Mouse (Mus musculus) stomach, embryonic 16.5 days (tissue): Measurements from ENCODE around the gene Golga5. TPM values are rescaled to one million over a fixed set of nuclear protein-coding genes. Genes with fewer than 3 reads are reported as not detected.

Experiments used
- ATAC-seq: fragments of 200-750 bp; cut with Nextera tagmentation; 2 replicates; pipeline ENCODE4 v1.8.0; 2017; ENCODE audit warnings: moderate number of reproducible peaks, moderate TSS enrichment; ENCODE audit not compliant: insufficient read depth, low FRiP score
- H3K27ac ChIP-seq: fragments of 300-500 bp; sonication (generic); 2 replicates; pipeline ENCODE4 v1.5.1; 2014; ENCODE audit warnings: low read length
- H3K27me3 ChIP-seq: fragments of 300-500 bp; sonication (generic); 2 replicates; pipeline ENCODE4 v1.6.1; 2014; ENCODE audit warnings: low read length, control low read depth, mixed read lengths; ENCODE audit not compliant: control insufficient read depth, insufficient read depth
- H3K36me3 ChIP-seq: fragments of 300-500 bp; sonication (generic); 2 replicates; pipeline ENCODE4 v1.6.1; 2014; ENCODE audit warnings: low read length; ENCODE audit not compliant: control insufficient read depth, insufficient read depth
- H3K4me1 ChIP-seq: fragments of 300-500 bp; sonication (generic); 2 replicates; pipeline ENCODE4 v1.6.1; 2014; ENCODE audit warnings: low read length, control low read depth, mixed read lengths; ENCODE audit not compliant: control insufficient read depth, insufficient read depth
- H3K4me2 ChIP-seq: fragments of 300-500 bp; sonication (generic); 2 replicates; pipeline ENCODE4 v1.6.1; 2014; ENCODE audit warnings: low read depth, low read length, mixed read lengths
- H3K4me3 ChIP-seq: fragments of 300-500 bp; sonication (generic); replicated peaks from 2 replicates; pipeline ENCODE4 v1.5.1; 2014; ENCODE audit warnings: mild to moderate bottlenecking, low read length
- H3K9ac ChIP-seq: fragments of 300-500 bp; sonication (generic); 2 replicates; pipeline ENCODE4 v1.6.1; 2014; ENCODE audit warnings: low read length
- H3K9me3 ChIP-seq: fragments of 300-500 bp; sonication (generic); replicated peaks from 2 replicates; pipeline ENCODE4 v1.6.1; 2016; ENCODE audit warnings: low read length, control low read depth; ENCODE audit not compliant: control insufficient read depth
- WGBS: fragments of 180-500 bp; shearing (Covaris S2); extraction: QIAGEN DNeasy Blood & Tissue Kit; methylation state at CpG from one replicate; pipeline ENCODE4 v1.1.7; 2014; 5-methylcytosine and 5-hydroxymethylcytosine counted together
- polyA plus RNA-seq: library from polyadenylated mRNA; unstranded; fragments of >200 nt; fragmentation: Nextera tagmentation; extraction: Ambion mirVana; gene quantifications from 2 replicates; pipeline ENCODE4 v1.2.1, GENCODE M21; 2015

Golga5 gene
- polyA plus RNA-seq, 1 experiment from 2014 or later: 35.9 TPM

- H3K27ac ChIP-seq: no peak overlapping the region
- H3K9me3 ChIP-seq: no peaks in the 10 kb centered on the region
- ATAC-seq: no peak
- H3K27me3 ChIP-seq: no peaks in the 10 kb centered on the region
- H3K36me3 ChIP-seq: no peaks in the 10 kb centered on the region
- H3K9ac ChIP-seq: no peak overlapping the region
- 31% methylated on average over 1 of the region's 1 CpGs for WGBS
- no peak overlapping the region for H3K4me2 ChIP-seq
- H3K4me3 ChIP-seq: no peak overlapping the region
- no peaks in the 10 kb centered on the region for H3K4me1 ChIP-seq
Measured at GRCm38 (mm10) chr12:102535796-102536195, 66.9 kb downstream of the Golga5 start.

GRCm38 (mm10) chr12:102540278-102540677, 71.3 kb downstream of the Golga5 start:
- WGBS: 77% methylated on average over 8 of the region's 8 CpGs
- no peak overlapping the region for H3K9ac ChIP-seq
- H3K4me2 ChIP-seq: no peak overlapping the region
- no peaks in the 10 kb centered on the region for H3K27me3 ChIP-seq
- no peaks in the 10 kb centered on the region for H3K4me1 ChIP-seq
- H3K4me3 ChIP-seq: no peak overlapping the region
- ATAC-seq: no peak
- no peak overlapping the region for H3K27ac ChIP-seq
- H3K36me3 ChIP-seq: no peaks in the 10 kb centered on the region
- H3K9me3 ChIP-seq: no peaks in the 10 kb centered on the region

- Histone ChIP-seq H3K9ac (no peak overlapping the region), H3K4me2 (no peak overlapping the region), H3K27ac (no peak overlapping the region), H3K4me3 (no peak overlapping the region), H3K4me1 (no peaks in the 10 kb centered on the region), H3K9me3 (no peaks in the 10 kb centered on the region), H3K27me3 (no peaks in the 10 kb centered on the region), H3K36me3 (no peaks in the 10 kb centered on the region)
- WGBS: 98% methylated on average over 7 of the region's 7 CpGs
- no peak for ATAC-seq
Measured at GRCm38 (mm10) chr12:102541168-102541567, 72.2 kb downstream of the Golga5 start.

GRCm38 (mm10) chr12:102545122-102545521, 76.2 kb downstream of the Golga5 start:
- Histone ChIP-seq H3K4me1 (no peaks in the 10 kb centered on the region), H3K36me3 (no peaks in the 10 kb centered on the region), H3K27me3 (no peaks in the 10 kb centered on the region), H3K27ac (no peak overlapping the region), H3K9me3 (no peaks in the 10 kb centered on the region), H3K4me2 (no peak overlapping the region), H3K9ac (no peak overlapping the region), H3K4me3 (no peak overlapping the region)
- WGBS: 54% methylated on average over 6 of the region's 6 CpGs
- ATAC-seq: no peak

Other genes with a start within 250 kb of the Golga5 start
- gene Rin3, start 186.1 kb upstream of the Golga5 start, polyA plus RNA-seq: 8.5 and 9.3 TPM in 2 replicates
- 86.5 and 90.3 TPM in 2 replicates for gene Lgmn, start 29.3 kb upstream of the Golga5 start, polyA plus RNA-seq
- 15.8 and 17.5 TPM in 2 replicates for gene Chga, start 85.8 kb downstream of the Golga5 start, polyA plus RNA-seq
- gene Itpk1, start 235.8 kb downstream of the Golga5 start, polyA plus RNA-seq: 21.9 and 22.6 TPM in 2 replicates